ENCODE assay signal across 8 mouse cellular contexts in the genomic region with DNA sequence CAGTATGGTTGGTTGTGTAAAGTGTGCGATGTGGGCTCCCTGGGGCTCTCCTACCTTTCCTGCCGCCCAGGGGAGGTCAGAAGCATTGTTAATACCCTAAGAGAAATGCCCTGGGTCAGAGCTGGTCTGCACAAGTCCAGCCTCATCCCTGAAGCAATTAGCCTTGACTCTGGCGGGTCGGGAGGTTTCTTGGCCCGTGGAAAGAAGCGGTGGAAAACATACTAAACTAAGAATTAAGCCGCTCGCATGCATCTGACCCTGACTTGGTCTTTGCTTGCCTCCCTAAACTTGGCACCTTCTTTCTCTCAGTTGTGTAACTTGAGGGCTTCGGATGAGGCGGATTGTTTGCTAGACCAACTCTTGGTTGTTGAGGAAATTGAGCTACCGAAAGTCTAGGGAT. TPM values are rescaled to one million over a fixed set of nuclear protein-coding genes. Genes with fewer than 3 reads are reported as not detected.
A peak's percentile ranks its signal among the peaks of the same experiment; 100 is the strongest.
DNase-seq lines count a peak whose midpoint lies in the region; ATAC-seq lines count a peak whose summit lies in the region.

No protein-coding gene starts in this region.

- no peaks in the 10 kb centered on the region for H3K9me3 ChIP-seq in embryonic facial prominence, embryonic 11.5 days (replicated peaks; ENCODE audit: control insufficient read depth, low read length)
- no peaks in the 10 kb centered on the region for H3K9me3 ChIP-seq in hindbrain, embryonic 13.5 days
- H3K9me3 ChIP-seq in liver, embryonic 15.5 days (replicated peaks) = no peaks in the 10 kb centered on the region

- 25% methylated on average over 11 of the region's 11 CpGs for WGBS in embryonic facial prominence, embryonic 11.5 days
- 31% methylated on average over 11 of the region's 11 CpGs for WGBS in hindbrain, embryonic 13.5 days
- WGBS in liver, embryonic 15.5 days (ENCODE audit: insufficient replicate concordance) = 15% methylated on average over 11 of the region's 11 CpGs

- DNase-seq in ovary, postnatal 36 days (ENCODE audit: low spot score) = peak; percentile 16
- no peak for DNase-seq in ovary, postnatal 10 days (ENCODE audit: low spot score)
- DNase-seq in embryonic facial prominence, embryonic 11.5 days (ENCODE audit: low spot score) = peak; percentile 6
- no peak for DNase-seq in right cerebral cortex, postnatal 14 days
- DNase-seq in left cerebral cortex, adult 9 months (ENCODE audit: low spot score in 2 of 2) = no peak

- peak overlapping the region; percentile 80 for H3K4me2 ChIP-seq in embryonic facial prominence, embryonic 11.5 days (ENCODE audit: low read depth, low read length)
- H3K4me2 ChIP-seq in hindbrain, embryonic 13.5 days = peak overlapping the region; percentile 81
- peak overlapping the region; percentile 81 for H3K4me2 ChIP-seq in liver, embryonic 15.5 days

- no peaks in the 10 kb centered on the region for H3K4me1 ChIP-seq in embryonic facial prominence, embryonic 11.5 days (ENCODE audit: control insufficient read depth, insufficient read depth, low read length)
- H3K4me1 ChIP-seq in hindbrain, embryonic 13.5 days (replicated peaks) = peaks cover 30% of the 10 kb centered on the region
- H3K4me1 ChIP-seq in liver, embryonic 15.5 days (replicated peaks) = peaks cover 55% of the 10 kb centered on the region

- no peaks in the 10 kb centered on the region for H3K36me3 ChIP-seq in embryonic facial prominence, embryonic 11.5 days (replicated peaks; ENCODE audit: control insufficient read depth, insufficient read depth, low read depth, low read length)
- H3K36me3 ChIP-seq in hindbrain, embryonic 13.5 days = no peaks in the 10 kb centered on the region
- no peaks in the 10 kb centered on the region for H3K36me3 ChIP-seq in liver, embryonic 15.5 days (replicated peaks)

- no peak for ATAC-seq in embryonic facial prominence, embryonic 11.5 days (replicated peaks; ENCODE audit: insufficient number of reproducible peaks, low FRiP score, low TSS enrichment, low read depth)
- ATAC-seq in hindbrain, embryonic 13.5 days (ENCODE audit: low FRiP score) = no peak
- no peak for ATAC-seq in liver, embryonic 15.5 days (ENCODE audit: insufficient read depth)
- ATAC-seq in megakaryocyte progenitor cell, adult 5-6 weeks (replicated peaks; ENCODE audit: poor library complexity) = no peak

- H3K9ac ChIP-seq in embryonic facial prominence, embryonic 11.5 days (replicated peaks; ENCODE audit: low read length) = peak overlapping the region; percentile 92
- peak overlapping the region; percentile 96 for H3K9ac ChIP-seq in hindbrain, embryonic 13.5 days
- peak overlapping the region; percentile 99 for H3K9ac ChIP-seq in liver, embryonic 15.5 days

- H3K4me3 ChIP-seq in embryonic facial prominence, embryonic 11.5 days (ENCODE audit: low read depth, low read length) = peak overlapping the region; percentile 96
- peak overlapping the region; percentile 99 for H3K4me3 ChIP-seq in hindbrain, embryonic 13.5 days
- peak overlapping the region; percentile 98 for H3K4me3 ChIP-seq in liver, embryonic 15.5 days (replicated peaks)

- no peak overlapping the region; the same call in 1 of the 2 replicates for H3K27ac ChIP-seq in embryonic facial prominence, embryonic 11.5 days (replicated peaks; ENCODE audit: low read depth, low read length)
- peak overlapping the region; percentile 93; the same call in 1 of the 2 replicates for H3K27ac ChIP-seq in hindbrain, embryonic 13.5 days
- peak overlapping the region; percentile 97 for H3K27ac ChIP-seq in liver, embryonic 15.5 days (replicated peaks)

- H3K27me3 ChIP-seq in embryonic facial prominence, embryonic 11.5 days (ENCODE audit: control insufficient read depth, insufficient read depth, low read length) = no peaks in the 10 kb centered on the region
- no peaks in the 10 kb centered on the region for H3K27me3 ChIP-seq in hindbrain, embryonic 13.5 days
- H3K27me3 ChIP-seq in liver, embryonic 15.5 days = 0 out of 2 replicates have a peak, but pooled peaks cover 4% of the 10 kb centered on the region

RNA-seq across cellular contexts. Expression of a gene that starts 1.8 kb away (rescaled TPM):
- polyA plus RNA-seq in embryonic facial prominence, embryonic 11.5 days (2014; fragmentation: Nextera tagmentation; extraction: Ambion mirVana) = 40.6 and 43.2 TPM in 2 replicates
- polyA plus RNA-seq in hindbrain, embryonic 13.5 days (2015; fragmentation: Nextera tagmentation; extraction: Ambion mirVana) = 31.5 and 32.5 TPM in 2 replicates
- 49.8 and 51.8 TPM in 2 replicates for polyA plus RNA-seq in liver, embryonic 15.5 days (2015; fragmentation: Nextera tagmentation; extraction: Ambion mirVana)
- total RNA-seq in megakaryocyte progenitor cell, adult 5-6 weeks (2015) = 40.9 and 60.7 TPM in 2 replicates
- 48.6 and 60.2 TPM in 2 replicates for total RNA-seq in megakaryocyte progenitor cell, adult 5-6 weeks (2017)

Comparison
In these comparisons a context has a peak if more than half of its experiments do, and no peak if none do; other contexts are left out.
1. DNase-seq: peak in ovary, postnatal 36 days (single experiment) and embryonic facial prominence, embryonic 11.5 days (single experiment); none in ovary, postnatal 10 days (single experiment), right cerebral cortex, postnatal 14 days (single experiment) and left cerebral cortex, adult 9 months (0 of 2).
2. Peak in every context shown above with its lines, with median percentiles within 50 percentile points of each other: H3K4me2 ChIP-seq, H3K4me3 ChIP-seq and H3K9ac ChIP-seq.